Mouse (Mus musculus) hindbrain, embryonic 13.5 days (tissue): ENCODE measurements at regions not wholly inside any gene's neighbourhood (a gene's known extent, or its start where the extent isn't known, plus 50 kb on each side); places are given as distances from the start of the nearest gene placed in this dataset.

Experiments
- ATAC-seq: fragments of 200-750 bp; cut with Nextera tagmentation; 2 replicates; pipeline ENCODE4 v1.8.0; 2017; ENCODE audit warnings: moderate TSS enrichment; ENCODE audit not compliant: low FRiP score
- H3K27ac ChIP-seq: fragments of 300-500 bp; sonication (generic); 2 replicates; pipeline ENCODE4 v1.5.1; 2015; ENCODE audit warnings: inconsistent platforms, mild to moderate bottlenecking, moderate library complexity
- H3K27me3 ChIP-seq: fragments of 300-500 bp; sonication (generic); 2 replicates; pipeline ENCODE4 v1.6.1; 2015; ENCODE audit warnings: mild to moderate bottlenecking, inconsistent platforms
- H3K36me3 ChIP-seq: fragments of 300-500 bp; sonication (generic); 2 replicates; pipeline ENCODE4 v1.6.1; 2015; ENCODE audit warnings: mild to moderate bottlenecking, inconsistent platforms
- H3K4me1 ChIP-seq: fragments of 300-500 bp; sonication (generic); replicated peaks from 2 replicates; pipeline ENCODE4 v1.6.1; 2015; ENCODE audit warnings: inconsistent platforms
- H3K4me2 ChIP-seq: fragments of 300-500 bp; sonication (generic); 2 replicates; pipeline ENCODE4 v1.6.1; 2015; ENCODE audit warnings: inconsistent platforms, mild to moderate bottlenecking, moderate library complexity
- H3K4me3 ChIP-seq: fragments of 300-500 bp; sonication (generic); 2 replicates; pipeline ENCODE4 v1.5.1; 2015; ENCODE audit warnings: mild to moderate bottlenecking, inconsistent platforms
- H3K9ac ChIP-seq: fragments of 300-500 bp; sonication (generic); 2 replicates; pipeline ENCODE4 v1.6.1; 2015; ENCODE audit warnings: mild to moderate bottlenecking, inconsistent platforms
- H3K9me3 ChIP-seq: fragments of 300-500 bp; sonication (generic); 2 replicates; pipeline ENCODE4 v1.6.1; 2016; ENCODE audit warnings: inconsistent platforms
- WGBS: fragments of 180-500 bp; shearing (Covaris S2); methylation state at CpG from one replicate; pipeline ENCODE4 v1.1.7; 2015; 5-methylcytosine and 5-hydroxymethylcytosine counted together

DNA sequence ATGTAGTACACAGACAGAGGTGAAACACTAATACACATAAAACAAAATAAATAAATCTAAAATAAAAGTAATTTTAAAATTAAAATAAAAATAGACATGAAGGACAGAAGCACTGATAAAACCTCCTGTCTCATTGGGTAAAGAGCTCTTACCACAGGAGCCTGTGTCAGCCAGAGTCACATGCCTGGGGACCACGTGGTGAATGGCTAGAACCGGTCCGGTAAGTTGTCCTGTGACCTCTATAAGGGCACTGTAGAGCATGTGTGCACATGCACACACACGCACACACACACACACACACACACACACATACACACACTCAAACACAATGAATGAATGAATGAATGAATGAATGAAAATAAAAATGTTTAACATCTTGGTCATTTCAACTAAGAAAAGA, 89.8 kb upstream of the Slc45a1 start:
- H3K9me3 ChIP-seq = no peaks in the 10 kb centered on the region
- WGBS = 93% methylated on average over 4 of the region's 4 CpGs
- H3K27me3 ChIP-seq = no peaks in the 10 kb centered on the region
- H3K27ac ChIP-seq = no peak overlapping the region
- no peaks in the 10 kb centered on the region for H3K36me3 ChIP-seq
- H3K4me3 ChIP-seq = no peak overlapping the region
- no peak overlapping the region for H3K9ac ChIP-seq
- H3K4me1 ChIP-seq = peaks cover 21% of the 10 kb centered on the region
- ATAC-seq = no peak
- H3K4me2 ChIP-seq = no peak overlapping the region

DNA sequence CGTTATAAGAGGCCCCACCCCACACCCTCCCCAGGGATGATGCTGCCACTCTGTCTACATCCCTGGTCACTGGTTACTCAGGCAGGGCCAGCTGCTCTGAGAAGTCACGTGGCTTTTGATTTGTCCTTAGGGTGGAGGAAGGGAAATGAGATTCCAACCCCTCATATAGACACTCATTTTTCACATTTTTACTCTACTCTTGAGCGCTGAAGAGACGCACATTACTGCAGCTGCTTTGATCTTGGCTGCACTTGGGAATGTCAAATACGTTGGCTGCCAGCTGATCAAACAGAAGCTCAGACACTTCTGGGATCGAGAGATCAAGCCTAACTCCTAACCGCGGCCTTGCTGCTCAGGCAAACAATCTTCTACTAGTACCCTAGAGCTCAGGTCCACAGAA, 88.2 kb upstream of the Slc45a1 start:
- Histone ChIP-seq H3K9ac (no peak overlapping the region), H3K27me3 (no peaks in the 10 kb centered on the region), H3K27ac (peak overlapping the region; percentile 13; the same call in 1 of the 2 replicates), H3K4me1 (peaks cover 9% of the 10 kb centered on the region; the same call in 1 of the 2 replicates), H3K36me3 (no peaks in the 10 kb centered on the region), H3K4me3 (no peak overlapping the region), H3K4me2 (no peak overlapping the region), H3K9me3 (no peaks in the 10 kb centered on the region)
- ATAC-seq = no peak
- WGBS = 51% methylated on average over 8 of the region's 8 CpGs

DNA sequence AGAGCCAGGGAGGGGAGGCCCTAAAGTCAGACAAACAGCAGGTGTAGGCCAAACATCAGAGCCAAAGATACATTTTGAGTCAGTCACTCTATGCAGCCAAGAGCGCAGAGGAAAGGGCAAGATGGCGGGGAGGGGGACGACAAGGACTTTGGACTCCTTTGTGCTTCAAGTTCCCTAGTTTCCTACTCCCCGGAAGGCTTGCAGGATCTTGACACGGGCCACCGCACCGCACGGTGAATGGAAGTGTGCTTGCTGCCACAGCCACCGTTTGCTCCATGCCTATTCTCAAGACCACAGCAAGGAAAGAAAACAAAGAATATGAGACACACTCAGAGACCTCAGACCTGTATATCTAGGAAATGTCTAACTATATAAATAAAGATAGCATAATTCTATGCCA, 86.8 kb upstream of the Slc45a1 start:
- Histone ChIP-seq H3K9ac (no peak overlapping the region), H3K9me3 (no peaks in the 10 kb centered on the region), H3K4me3 (no peak overlapping the region), H3K4me1 (peaks cover 9% of the 10 kb centered on the region; the same call in 1 of the 2 replicates), H3K4me2 (no peak overlapping the region), H3K27ac (no peak overlapping the region), H3K36me3 (no peaks in the 10 kb centered on the region), H3K27me3 (no peaks in the 10 kb centered on the region)
- WGBS = 73% methylated on average over 9 of the region's 9 CpGs
- ATAC-seq = no peak

DNA sequence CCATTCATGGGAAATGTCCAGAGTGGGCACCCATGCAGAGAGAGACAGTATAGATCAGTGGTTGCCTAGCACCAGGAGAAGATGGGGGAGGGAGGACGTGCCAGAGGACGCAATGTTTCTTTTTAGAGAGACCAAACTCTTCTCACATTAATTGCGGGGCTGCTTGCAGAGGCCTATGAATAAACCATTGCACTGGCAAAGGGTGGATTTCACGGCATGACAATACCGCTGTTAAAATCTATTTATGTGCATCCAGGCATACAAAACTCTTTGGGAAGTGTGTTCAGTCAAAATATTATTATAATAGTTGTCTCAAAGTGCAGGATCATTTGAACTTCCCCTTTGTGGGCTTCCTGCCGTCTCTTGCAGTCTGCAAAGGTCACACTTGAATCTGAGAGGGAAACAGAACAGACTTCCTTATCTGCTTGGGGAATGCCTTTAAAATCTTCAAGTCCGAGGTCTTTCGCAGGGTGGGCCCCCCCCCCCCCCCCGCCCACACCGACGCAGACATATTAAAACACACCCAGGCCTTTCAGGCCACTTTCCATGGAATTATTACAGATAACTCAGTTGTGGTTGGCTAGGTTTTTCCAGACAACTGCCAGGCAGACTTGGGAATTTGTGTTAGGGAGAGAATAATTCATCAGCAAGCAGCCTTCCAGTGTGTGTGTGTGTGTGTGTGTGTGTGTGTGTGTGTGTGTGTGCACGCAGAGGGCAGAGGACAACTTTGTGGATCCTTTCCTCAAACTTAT, 78.3 kb upstream of the Slc45a1 start:
- Histone ChIP-seq H3K36me3 (no peaks in the 10 kb centered on the region), H3K4me3 (no peak overlapping the region), H3K9ac (no peak overlapping the region), H3K4me1 (peaks cover 15% of the 10 kb centered on the region), H3K27me3 (no peaks in the 10 kb centered on the region), H3K9me3 (no peaks in the 10 kb centered on the region), H3K27ac (peak overlapping the region; percentile 62), H3K4me2 (no peak overlapping the region)
- ATAC-seq = peak; percentile 79
- 3% methylated on average over 12 of the region's 12 CpGs for WGBS

DNA sequence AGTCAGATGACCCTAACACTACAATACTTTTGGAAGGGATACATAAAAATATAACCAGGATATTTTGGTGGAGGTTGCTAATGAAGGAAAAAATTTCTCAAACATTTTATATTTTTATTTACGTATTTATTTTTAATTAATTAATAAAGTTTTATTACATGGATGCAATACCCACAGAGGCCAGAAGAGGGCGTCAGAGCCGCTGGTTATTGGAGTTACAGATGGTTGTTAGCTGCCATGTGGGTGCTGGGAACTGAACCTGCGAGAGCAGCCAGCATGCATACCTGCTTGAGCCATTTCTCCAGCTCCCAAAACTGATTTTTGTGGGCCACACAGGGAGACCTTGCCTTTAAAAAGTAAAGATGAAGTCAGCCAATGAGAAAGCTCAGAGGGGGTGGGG, 74.6 kb upstream of the Slc45a1 start:
- Histone ChIP-seq H3K36me3 (no peaks in the 10 kb centered on the region), H3K9ac (no peak overlapping the region), H3K27ac (no peak overlapping the region), H3K4me2 (no peak overlapping the region), H3K27me3 (no peaks in the 10 kb centered on the region), H3K4me1 (peaks cover 23% of the 10 kb centered on the region), H3K9me3 (no peaks in the 10 kb centered on the region), H3K4me3 (no peak overlapping the region)
- no peak for ATAC-seq
- WGBS = 68% methylated on average over 4 of the region's 4 CpGs

DNA sequence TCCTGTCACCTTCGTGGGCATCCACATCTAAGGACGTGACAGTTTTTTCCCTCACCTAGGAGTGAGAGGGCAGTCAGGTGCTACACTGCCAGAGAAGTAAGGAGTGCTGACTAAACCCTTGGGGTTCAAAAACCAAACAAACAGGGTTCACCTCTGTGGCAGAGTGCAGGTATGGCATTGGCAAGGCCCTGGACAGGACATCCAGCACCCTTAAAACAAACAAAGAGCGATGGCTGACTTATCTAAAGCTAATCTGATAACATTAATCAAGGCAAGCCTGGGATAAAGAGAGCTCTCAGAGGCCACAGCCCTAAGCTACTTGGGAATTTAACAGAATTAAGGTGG, 74.1 kb upstream of the Slc45a1 start:
- H3K27ac ChIP-seq = no peak overlapping the region
- no peak overlapping the region for H3K9ac ChIP-seq
- no peaks in the 10 kb centered on the region for H3K9me3 ChIP-seq
- H3K4me3 ChIP-seq = no peak overlapping the region
- 91% methylated on average over 3 of the region's 3 CpGs for WGBS
- H3K27me3 ChIP-seq = no peaks in the 10 kb centered on the region
- no peak for ATAC-seq
- no peak overlapping the region for H3K4me2 ChIP-seq
- peaks cover 28% of the 10 kb centered on the region for H3K4me1 ChIP-seq
- H3K36me3 ChIP-seq = no peaks in the 10 kb centered on the region

DNA sequence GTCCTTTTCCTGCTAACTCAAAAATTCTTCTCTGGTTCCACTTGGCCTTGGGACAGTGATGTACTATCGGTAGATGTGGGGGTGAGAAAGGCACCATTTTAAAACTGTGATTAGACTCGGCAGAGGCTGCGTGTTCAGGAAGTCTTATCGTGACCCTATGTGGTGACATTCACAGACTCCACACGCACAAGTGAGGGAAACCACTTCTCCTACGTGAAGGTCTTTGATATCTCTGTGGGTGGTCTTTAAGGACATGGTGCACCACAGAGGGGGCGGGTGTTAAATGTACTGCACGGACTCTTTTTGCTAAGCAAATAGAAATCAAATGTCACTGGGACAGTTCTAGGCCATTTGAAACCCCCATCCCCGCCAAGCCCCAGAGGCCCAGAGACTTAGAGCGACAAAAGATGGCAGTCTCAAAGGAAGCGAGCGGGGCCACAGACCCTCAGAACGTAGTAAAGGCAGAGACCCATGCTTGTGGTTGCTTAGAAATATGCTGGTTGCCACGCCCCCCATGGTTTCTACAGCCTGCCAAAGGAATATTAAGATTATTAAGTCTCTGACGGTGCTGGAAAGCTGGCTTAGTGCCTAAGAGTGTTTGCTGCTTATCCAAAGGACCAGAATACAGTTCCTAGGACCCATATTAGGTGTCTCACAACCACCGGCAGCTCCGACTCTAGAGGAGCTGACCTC, 73.6 kb upstream of the Slc45a1 start:
- Histone ChIP-seq H3K27me3 (no peaks in the 10 kb centered on the region), H3K4me2 (no peak overlapping the region), H3K9me3 (no peaks in the 10 kb centered on the region), H3K4me3 (no peak overlapping the region), H3K9ac (no peak overlapping the region), H3K36me3 (no peaks in the 10 kb centered on the region), H3K27ac (no peak overlapping the region), H3K4me1 (peaks cover 31% of the 10 kb centered on the region)
- 78% methylated on average over 17 of the region's 17 CpGs for WGBS
- no peak for ATAC-seq

DNA sequence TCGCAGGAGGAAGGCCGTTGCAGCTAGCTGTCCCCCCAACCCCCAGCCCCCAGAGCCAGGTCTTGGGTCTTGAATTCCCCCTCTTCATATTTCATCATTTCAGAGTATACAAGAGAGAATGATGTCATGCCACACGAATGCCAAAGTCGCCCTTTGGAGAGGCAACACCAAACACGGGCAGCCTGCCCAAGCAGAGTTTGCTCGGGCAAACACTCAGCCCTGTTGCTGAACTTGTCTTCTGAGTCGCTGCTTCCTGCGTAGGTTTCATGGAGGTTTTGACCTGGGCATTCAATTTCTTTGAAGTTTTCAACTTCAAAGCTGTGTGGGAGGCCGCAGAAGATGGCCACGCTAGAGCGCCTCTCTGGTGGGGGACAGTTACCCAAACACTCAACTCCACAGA, 72.8 kb upstream of the Slc45a1 start:
- 80% methylated on average over 11 of the region's 11 CpGs for WGBS
- H3K27me3 ChIP-seq = no peaks in the 10 kb centered on the region
- H3K9me3 ChIP-seq = no peaks in the 10 kb centered on the region
- ATAC-seq = no peak
- H3K4me2 ChIP-seq = no peak overlapping the region
- no peak overlapping the region for H3K9ac ChIP-seq
- H3K4me1 ChIP-seq = peaks cover 31% of the 10 kb centered on the region
- no peak overlapping the region for H3K4me3 ChIP-seq
- no peaks in the 10 kb centered on the region for H3K36me3 ChIP-seq
- no peak overlapping the region for H3K27ac ChIP-seq

DNA sequence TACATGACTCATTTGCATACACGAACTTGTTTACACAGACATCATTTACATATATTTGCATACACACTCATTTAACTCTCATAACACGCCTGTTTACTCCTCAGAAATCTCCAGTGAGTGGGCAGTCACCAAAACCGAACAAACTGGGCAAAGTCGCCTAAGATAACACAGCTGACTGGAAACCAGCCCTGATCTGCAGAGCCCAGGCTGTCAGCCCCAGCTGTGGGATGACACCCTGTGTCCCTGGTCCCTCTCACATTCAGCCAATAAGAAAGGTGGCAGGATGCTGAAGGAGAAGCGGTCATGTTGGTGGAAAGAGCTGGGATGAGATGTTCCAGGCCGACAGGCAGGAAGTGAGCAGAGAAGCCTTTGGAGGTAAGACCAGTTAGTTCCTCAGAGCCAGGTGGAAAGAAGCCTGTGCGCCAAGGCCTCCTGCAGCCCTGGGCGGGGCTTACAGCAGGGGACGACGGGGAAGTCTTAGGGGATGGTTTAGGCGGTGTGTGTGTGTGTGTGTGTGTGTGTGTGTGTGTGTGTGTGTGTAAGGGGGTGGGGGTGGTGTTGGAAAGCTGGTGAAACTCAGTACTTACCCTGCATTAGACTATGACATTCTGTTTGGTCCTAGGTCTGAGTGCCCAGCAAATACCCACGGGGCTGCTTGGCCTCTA, 69.8 kb upstream of the Slc45a1 start:
- 31% methylated on average over 12 of the region's 12 CpGs for WGBS
- H3K4me1 ChIP-seq = peaks cover 38% of the 10 kb centered on the region
- no peaks in the 10 kb centered on the region for H3K27me3 ChIP-seq
- H3K4me3 ChIP-seq = no peak overlapping the region
- no peak for ATAC-seq
- peak overlapping the region; percentile 16 for H3K4me2 ChIP-seq
- no peaks in the 10 kb centered on the region for H3K36me3 ChIP-seq
- H3K27ac ChIP-seq = peak overlapping the region; percentile 82
- no peaks in the 10 kb centered on the region for H3K9me3 ChIP-seq
- H3K9ac ChIP-seq = no peak overlapping the region

DNA sequence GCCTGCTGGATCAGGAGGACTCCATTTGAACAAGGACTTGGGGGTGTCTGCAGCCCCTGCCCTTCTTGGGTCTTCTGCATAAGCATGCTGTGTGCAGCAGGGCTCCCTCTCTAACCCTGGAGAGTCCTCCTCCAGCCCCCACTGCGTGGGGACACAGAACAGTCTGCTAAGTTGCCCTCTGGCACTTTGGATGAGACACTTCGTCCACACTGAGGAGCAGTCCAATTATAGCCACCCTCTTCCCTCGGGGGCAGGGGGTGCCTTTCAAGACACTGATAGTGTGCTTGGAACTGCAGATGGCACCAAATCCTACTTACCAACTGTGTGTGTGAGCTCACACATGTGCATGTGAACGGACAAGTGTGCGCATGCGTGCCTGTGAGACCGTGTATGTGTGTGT, 65.9 kb upstream of the Slc45a1 start:
- no peaks in the 10 kb centered on the region for H3K36me3 ChIP-seq
- no peaks in the 10 kb centered on the region for H3K27me3 ChIP-seq
- H3K9me3 ChIP-seq = no peaks in the 10 kb centered on the region
- H3K27ac ChIP-seq = no peak overlapping the region
- peak overlapping the region; percentile 31; the same call in 1 of the 2 replicates for H3K9ac ChIP-seq
- H3K4me2 ChIP-seq = no peak overlapping the region
- 76% methylated on average over 7 of the region's 7 CpGs for WGBS
- ATAC-seq = no peak
- peaks cover 38% of the 10 kb centered on the region for H3K4me1 ChIP-seq
- no peak overlapping the region for H3K4me3 ChIP-seq

DNA sequence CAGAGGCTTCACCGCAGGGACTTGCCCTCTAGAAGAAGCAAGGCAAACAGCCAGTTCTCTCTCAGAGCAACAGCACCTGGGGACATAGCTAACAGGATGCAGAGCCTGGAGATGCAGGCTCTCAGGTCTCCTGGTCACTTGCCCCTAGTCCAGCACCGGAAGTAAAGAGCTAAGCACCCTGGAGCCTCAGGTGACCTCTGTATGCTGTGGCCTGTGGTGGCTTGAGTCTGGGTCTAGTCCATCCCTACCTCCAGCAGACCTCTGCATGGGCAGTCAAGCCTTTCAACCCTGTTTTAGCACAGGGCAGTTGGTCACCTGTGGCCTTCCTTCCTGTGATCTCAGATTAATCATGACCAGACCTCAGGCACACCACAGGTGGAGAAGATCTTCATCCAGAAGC, 63.1 kb upstream of the Slc45a1 start:
- no peaks in the 10 kb centered on the region for H3K9me3 ChIP-seq
- H3K36me3 ChIP-seq = no peaks in the 10 kb centered on the region
- WGBS = 84% methylated on average over 2 of the region's 2 CpGs
- no peak overlapping the region for H3K4me2 ChIP-seq
- H3K9ac ChIP-seq = no peak overlapping the region
- no peak for ATAC-seq
- no peaks in the 10 kb centered on the region for H3K27me3 ChIP-seq
- no peak overlapping the region for H3K4me3 ChIP-seq
- no peak overlapping the region for H3K27ac ChIP-seq
- H3K4me1 ChIP-seq = peaks cover 16% of the 10 kb centered on the region

DNA sequence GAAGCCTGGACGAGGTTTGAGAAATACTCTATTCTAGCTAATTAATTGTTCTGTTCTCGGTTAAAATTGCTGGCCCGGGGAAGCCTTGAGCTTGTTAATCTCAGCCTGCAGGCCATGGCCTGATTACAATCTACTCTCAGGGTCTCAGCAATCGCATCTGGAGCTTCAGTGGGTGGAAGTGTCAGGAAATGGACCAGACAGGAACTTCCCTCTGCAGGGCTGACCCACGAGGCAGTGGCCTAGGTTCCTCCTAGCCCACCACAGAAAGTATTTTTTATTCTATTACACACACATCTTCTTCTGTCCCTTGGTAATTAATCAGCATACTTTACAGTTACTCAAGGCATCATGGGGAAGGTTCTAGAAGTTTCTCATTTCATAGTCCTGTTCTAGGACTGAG, 61.3 kb upstream of the Slc45a1 start:
- Histone ChIP-seq H3K27ac (no peak overlapping the region), H3K9ac (no peak overlapping the region), H3K27me3 (no peaks in the 10 kb centered on the region), H3K9me3 (no peaks in the 10 kb centered on the region), H3K4me2 (no peak overlapping the region), H3K36me3 (no peaks in the 10 kb centered on the region), H3K4me1 (peaks cover 23% of the 10 kb centered on the region), H3K4me3 (no peak overlapping the region)
- WGBS = 61% methylated on average over 5 of the region's 5 CpGs
- no peak for ATAC-seq
